Mouse (Mus musculus): ENCODE data around the gene Wsb1. TPM values are rescaled to one million over a fixed set of nuclear protein-coding genes. Genes with fewer than 3 reads are reported as not detected.

The Wsb1 gene
- total RNA-seq, 2 experiments from 2014 or later = 40.9 to 48.5 TPM

Other genes starting within 250 kb of the Wsb1 start
- 10 to 100 TPM; 10.4 to 11.9 TPM for gene Ksr1, start 108.3 kb downstream of the Wsb1 start, total RNA-seq (2021)
- under 1 TPM in 1 of 2 experiments, not detected in 1; 0.37 TPM for gene Gm9964, start 42.2 kb upstream of the Wsb1 start, total RNA-seq (2021)
- 10 to 100 TPM; 37.5 to 38.6 TPM for gene Nf1, start 85.0 kb upstream of the Wsb1 start, total RNA-seq (2021)
- not detected for gene Omg, start 249.4 kb upstream of the Wsb1 start, total RNA-seq (2021)

All from heart, postnatal 10 days (tissue).